Mouse (Mus musculus): ENCODE measurements around the gene Cope. TPM values are rescaled to one million over a fixed set of nuclear protein-coding genes. Genes with fewer than 3 reads are reported as not detected.

The Cope gene
- polyA plus RNA-seq, 1 experiment: 236 TPM

- H3ac ChIP-seq (ENCODE audit: control insufficient read depth, insufficient read length): no peak overlapping the region
- H3K4me3 ChIP-seq: no peak overlapping the region
- no peak overlapping the region for H3K4me2 ChIP-seq (ENCODE audit: low read depth)
- H3K27me3 ChIP-seq (ENCODE audit: control insufficient read depth, insufficient read depth, insufficient read length): no peaks in the 10 kb centered on the region
- H3K36me3 ChIP-seq (ENCODE audit: control insufficient read depth, insufficient read depth): no peaks in the 10 kb centered on the region
- no peaks in the 10 kb centered on the region for H3K79me2 ChIP-seq (ENCODE audit: control insufficient read depth, insufficient read depth)
- TF ChIP-seq POLR2AphosphoS2 (IDR thresholded peaks at IDR 0.05; ENCODE audit: insufficient read length, low read depth) (no peak), MYOG (IDR thresholded peaks at IDR 0.05; ENCODE audit: control insufficient read depth in 1 of 3, insufficient read depth in 1 of 3, insufficient read length in 2 of 3, low read depth in 2 of 3) (no peak), TCF12 (IDR thresholded peaks at IDR 0.05; ENCODE audit: insufficient read depth, poor library complexity, severe bottlenecking) (no peak), MYOD1 (IDR thresholded peaks at IDR 0.05; ENCODE audit: control insufficient read depth in 1 of 3, insufficient read length in 2 of 3, low read depth in 2 of 3) (no peak), SRF (IDR thresholded peaks at IDR 0.05; ENCODE audit: control insufficient read depth, insufficient read length, low read depth) (no peak), POLR2A (IDR thresholded peaks at IDR 0.05; ENCODE audit: insufficient read length, low read depth) (no peak), MAX (IDR thresholded peaks at IDR 0.05; ENCODE audit: low read depth) (no peak), REST (IDR thresholded peaks at IDR 0.05; ENCODE audit: insufficient read depth, insufficient read length) (no peak), USF1 (IDR thresholded peaks at IDR 0.05; ENCODE audit: low read depth) (no peak), CEBPB (IDR thresholded peaks at IDR 0.05; ENCODE audit: insufficient read depth, poor library complexity, severe bottlenecking) (no peak), E2F4 (IDR thresholded peaks at IDR 0.05; ENCODE audit: insufficient read depth) (no peak), TCF3 (IDR thresholded peaks at IDR 0.05; ENCODE audit: insufficient read length, low read depth) (no peak)
Observed at GRCm38 (mm10) chr8:70274350-70274749, 28.0 kb upstream of the Cope start.

GRCm38 (mm10) chr8:70276476-70276875 lies 25.8 kb upstream of the Cope start:
- Histone ChIP-seq H3ac (ENCODE audit: control insufficient read depth, insufficient read length) (no peak overlapping the region), H3K79me2 (ENCODE audit: control insufficient read depth, insufficient read depth) (no peaks in the 10 kb centered on the region), H3K27me3 (ENCODE audit: control insufficient read depth, insufficient read depth, insufficient read length) (no peaks in the 10 kb centered on the region), H3K36me3 (ENCODE audit: control insufficient read depth, insufficient read depth) (no peaks in the 10 kb centered on the region), H3K4me3 (no peak overlapping the region), H3K4me2 (ENCODE audit: low read depth) (no peak overlapping the region)
- no peak for TF ChIP-seq POLR2A (IDR thresholded peaks at IDR 0.05; ENCODE audit: insufficient read length, low read depth)
- no peak for TF ChIP-seq USF1 (IDR thresholded peaks at IDR 0.05; ENCODE audit: low read depth)
- no peak for TF ChIP-seq POLR2AphosphoS2 (IDR thresholded peaks at IDR 0.05; ENCODE audit: insufficient read length, low read depth)
- no peak for TF ChIP-seq SRF (IDR thresholded peaks at IDR 0.05; ENCODE audit: control insufficient read depth, insufficient read length, low read depth)
- no peak for TF ChIP-seq MYOD1 (IDR thresholded peaks at IDR 0.05; ENCODE audit: control insufficient read depth in 1 of 3, insufficient read length in 2 of 3, low read depth in 2 of 3)
- TF ChIP-seq E2F4 (IDR thresholded peaks at IDR 0.05; ENCODE audit: insufficient read depth): no peak
- TF ChIP-seq TCF3 (IDR thresholded peaks at IDR 0.05; ENCODE audit: insufficient read length, low read depth): no peak
- TF ChIP-seq MYOG (IDR thresholded peaks at IDR 0.05; ENCODE audit: control insufficient read depth in 1 of 3, insufficient read depth in 1 of 3, insufficient read length in 2 of 3, low read depth in 2 of 3): no peak
- TF ChIP-seq TCF12 (IDR thresholded peaks at IDR 0.05; ENCODE audit: insufficient read depth, poor library complexity, severe bottlenecking): no peak
- TF ChIP-seq REST (IDR thresholded peaks at IDR 0.05; ENCODE audit: insufficient read depth, insufficient read length): no peak
- no peak for TF ChIP-seq MAX (IDR thresholded peaks at IDR 0.05; ENCODE audit: low read depth)
- no peak for TF ChIP-seq CEBPB (IDR thresholded peaks at IDR 0.05; ENCODE audit: insufficient read depth, poor library complexity, severe bottlenecking)

- no peaks in the 10 kb centered on the region for H3K36me3 ChIP-seq (ENCODE audit: control insufficient read depth, insufficient read depth)
- H3K27me3 ChIP-seq (ENCODE audit: control insufficient read depth, insufficient read depth, insufficient read length): no peaks in the 10 kb centered on the region
- H3ac ChIP-seq (ENCODE audit: control insufficient read depth, insufficient read length): no peak overlapping the region
- TF ChIP-seq USF1 (IDR thresholded peaks at IDR 0.05; ENCODE audit: low read depth) (no peak), MYOG (IDR thresholded peaks at IDR 0.05; ENCODE audit: control insufficient read depth in 1 of 3, insufficient read depth in 1 of 3, insufficient read length in 2 of 3, low read depth in 2 of 3) (no peak), REST (IDR thresholded peaks at IDR 0.05; ENCODE audit: insufficient read depth, insufficient read length) (no peak), CEBPB (IDR thresholded peaks at IDR 0.05; ENCODE audit: insufficient read depth, poor library complexity, severe bottlenecking) (no peak), POLR2AphosphoS2 (IDR thresholded peaks at IDR 0.05; ENCODE audit: insufficient read length, low read depth) (no peak), MAX (IDR thresholded peaks at IDR 0.05; ENCODE audit: low read depth) (no peak), E2F4 (IDR thresholded peaks at IDR 0.05; ENCODE audit: insufficient read depth) (no peak), SRF (IDR thresholded peaks at IDR 0.05; ENCODE audit: control insufficient read depth, insufficient read length, low read depth) (no peak), POLR2A (IDR thresholded peaks at IDR 0.05; ENCODE audit: insufficient read length, low read depth) (no peak), MYOD1 (IDR thresholded peaks at IDR 0.05; ENCODE audit: control insufficient read depth in 1 of 3, insufficient read length in 2 of 3, low read depth in 2 of 3) (no peak), TCF3 (IDR thresholded peaks at IDR 0.05; ENCODE audit: insufficient read length, low read depth) (no peak), TCF12 (IDR thresholded peaks at IDR 0.05; ENCODE audit: insufficient read depth, poor library complexity, severe bottlenecking) (no peak)
- no peaks in the 10 kb centered on the region for H3K79me2 ChIP-seq (ENCODE audit: control insufficient read depth, insufficient read depth)
- no peak overlapping the region for H3K4me3 ChIP-seq
- peak overlapping the region; percentile 18 for H3K4me2 ChIP-seq (ENCODE audit: low read depth)
Observed at GRCm38 (mm10) chr8:70278175-70278574, 24.1 kb upstream of the Cope start.

GRCm38 (mm10) chr8:70279266-70279665 lies 23.1 kb upstream of the Cope start:
- H3K36me3 ChIP-seq (ENCODE audit: control insufficient read depth, insufficient read depth): no peaks in the 10 kb centered on the region
- H3K79me2 ChIP-seq (ENCODE audit: control insufficient read depth, insufficient read depth): peaks cover 8% of the 10 kb centered on the region
- no peaks in the 10 kb centered on the region for H3K27me3 ChIP-seq (ENCODE audit: control insufficient read depth, insufficient read depth, insufficient read length)
- no peak overlapping the region for H3K4me3 ChIP-seq
- H3K4me2 ChIP-seq (ENCODE audit: low read depth): no peak overlapping the region
- H3ac ChIP-seq (ENCODE audit: control insufficient read depth, insufficient read length): no peak overlapping the region
- TF ChIP-seq MAX (IDR thresholded peaks at IDR 0.05; ENCODE audit: low read depth) (no peak), SRF (IDR thresholded peaks at IDR 0.05; ENCODE audit: control insufficient read depth, insufficient read length, low read depth) (no peak), POLR2A (IDR thresholded peaks at IDR 0.05; ENCODE audit: insufficient read length, low read depth) (no peak)

- Histone ChIP-seq H3K36me3 (ENCODE audit: control insufficient read depth, insufficient read depth) (no peaks in the 10 kb centered on the region), H3ac (ENCODE audit: control insufficient read depth, insufficient read length) (no peak overlapping the region), H3K79me2 (ENCODE audit: control insufficient read depth, insufficient read depth) (peaks cover 9% of the 10 kb centered on the region), H3K4me2 (ENCODE audit: low read depth) (no peak overlapping the region), H3K27me3 (ENCODE audit: control insufficient read depth, insufficient read depth, insufficient read length) (no peaks in the 10 kb centered on the region), H3K4me3 (no peak overlapping the region)
- TF ChIP-seq CEBPB (IDR thresholded peaks at IDR 0.05; ENCODE audit: insufficient read depth, poor library complexity, severe bottlenecking) (no peak), TCF3 (IDR thresholded peaks at IDR 0.05; ENCODE audit: insufficient read length, low read depth) (no peak), MAX (IDR thresholded peaks at IDR 0.05; ENCODE audit: low read depth) (no peak), REST (IDR thresholded peaks at IDR 0.05; ENCODE audit: insufficient read depth, insufficient read length) (no peak), MYOD1 (IDR thresholded peaks at IDR 0.05; ENCODE audit: control insufficient read depth in 1 of 3, insufficient read length in 2 of 3, low read depth in 2 of 3) (no peak), POLR2A (IDR thresholded peaks at IDR 0.05; ENCODE audit: insufficient read length, low read depth) (no peak), USF1 (IDR thresholded peaks at IDR 0.05; ENCODE audit: low read depth) (no peak), MYOG (IDR thresholded peaks at IDR 0.05; ENCODE audit: control insufficient read depth in 1 of 3, insufficient read depth in 1 of 3, insufficient read length in 2 of 3, low read depth in 2 of 3) (no peak), TCF12 (IDR thresholded peaks at IDR 0.05; ENCODE audit: insufficient read depth, poor library complexity, severe bottlenecking) (no peak), POLR2AphosphoS2 (IDR thresholded peaks at IDR 0.05; ENCODE audit: insufficient read length, low read depth) (no peak), E2F4 (IDR thresholded peaks at IDR 0.05; ENCODE audit: insufficient read depth) (no peak), SRF (IDR thresholded peaks at IDR 0.05; ENCODE audit: control insufficient read depth, insufficient read length, low read depth) (no peak)
Observed at GRCm38 (mm10) chr8:70281001-70281400, 21.3 kb upstream of the Cope start.
